Comparison of ENCODE assay signal across 8 mouse cellular contexts in genomic region chr2:75054474-75055186, GRCm38 (mm10).
DNase-seq lines count a peak whose midpoint lies in the region; ATAC-seq lines count a peak whose summit lies in the region.

No protein-coding gene starts in this region.

- peaks cover 21% of the 10 kb centered on the region for H3K27me3 ChIP-seq in heart, embryonic 13.5 days (replicated peaks)
- H3K27me3 ChIP-seq in kidney, embryonic 14.5 days (ENCODE audit: control insufficient read depth, insufficient read depth, low read length): no peaks in the 10 kb centered on the region; the same call in 1 of the 2 replicates

- DNase-seq in layer of hippocampus, postnatal 10 days (ENCODE audit: low spot score in 2 of 2): peak; percentile 9 to 34
- DNase-seq in layer of hippocampus, adult 9-11 months: no peak
- peak; percentile 17 to 30 for DNase-seq in cerebellum, postnatal 25 days
- DNase-seq in lung, postnatal 36 days: peak; percentile 4
- DNase-seq in thymus, postnatal 0 days (ENCODE audit: low spot score): peak; percentile 73
- no peak for DNase-seq in frontal cortex, postnatal 14 days (ENCODE audit: low spot score in 2 of 2)

- 27% methylated on average over 14 of the region's 14 CpGs for WGBS in heart, embryonic 13.5 days
- WGBS in kidney, embryonic 14.5 days: 23% methylated on average over 14 of the region's 14 CpGs

- 0 out of 2 replicates have a peak overlapping the region, but pooled peaks have one; percentile 20 for H3K27ac ChIP-seq in heart, embryonic 13.5 days (replicated peaks)
- H3K27ac ChIP-seq in kidney, embryonic 14.5 days (ENCODE audit: low read depth, low read length): no peak overlapping the region

- H3K36me3 ChIP-seq in heart, embryonic 13.5 days: no peaks in the 10 kb centered on the region
- no peaks in the 10 kb centered on the region for H3K36me3 ChIP-seq in kidney, embryonic 14.5 days (ENCODE audit: control insufficient read depth, insufficient read depth, low read length)

- H3K4me3 ChIP-seq in heart, embryonic 13.5 days: peak overlapping the region; percentile 50
- peak overlapping the region; percentile 36 for H3K4me3 ChIP-seq in kidney, embryonic 14.5 days (ENCODE audit: low read length)

- H3K9me3 ChIP-seq in heart, embryonic 13.5 days: no peaks in the 10 kb centered on the region
- H3K9me3 ChIP-seq in kidney, embryonic 14.5 days (ENCODE audit: control insufficient read depth, low read length): no peaks in the 10 kb centered on the region

- peak overlapping the region; percentile 79 for H3K4me2 ChIP-seq in heart, embryonic 13.5 days
- peak overlapping the region; percentile 61 for H3K4me2 ChIP-seq in kidney, embryonic 14.5 days (replicated peaks; ENCODE audit: low read depth, low read length)

- peaks cover 6% of the 10 kb centered on the region for H3K4me1 ChIP-seq in heart, embryonic 13.5 days
- H3K4me1 ChIP-seq in kidney, embryonic 14.5 days (ENCODE audit: control insufficient read depth, insufficient read depth, low read length): 0 out of 2 replicates have a peak, but pooled peaks cover 7% of the 10 kb centered on the region

- ATAC-seq in heart, embryonic 13.5 days (ENCODE audit: extremely low read depth, insufficient number of reproducible peaks, low FRiP score, low TSS enrichment): no peak; the same call in 1 of the 2 replicates
- ATAC-seq in kidney, embryonic 14.5 days (ENCODE audit: low FRiP score, low TSS enrichment): peak; percentile 80

- peak overlapping the region; percentile 76 for H3K9ac ChIP-seq in heart, embryonic 13.5 days
- H3K9ac ChIP-seq in kidney, embryonic 14.5 days (ENCODE audit: low read depth, low read length): peak overlapping the region; percentile 40; the same call in 1 of the 2 replicates

Comparison
In these comparisons a context has a peak if more than half of its experiments do, and no peak if none do; other contexts are left out.
1. DNase-seq: peak in layer of hippocampus, postnatal 10 days (2 of 2), cerebellum, postnatal 25 days (2 of 2), lung, postnatal 36 days (single experiment) and thymus, postnatal 0 days (single experiment); none in layer of hippocampus, adult 9-11 months (single experiment) and frontal cortex, postnatal 14 days (0 of 2).